Mouse (Mus musculus) v-Abl transformed pro-B cells (cell line): ENCODE data around the gene Unc5b.

Experiments used
- in situ Hi-C, 2 experiments: fragments of 400-800 bp; cut with MboI; formaldehyde crosslinking; loops; one replicate each; pipeline ENCODE4 v1.15.1; 2025; ENCODE audit not compliant: unreplicated experiment in 2 of 2

Unc5b gene

DNA sequence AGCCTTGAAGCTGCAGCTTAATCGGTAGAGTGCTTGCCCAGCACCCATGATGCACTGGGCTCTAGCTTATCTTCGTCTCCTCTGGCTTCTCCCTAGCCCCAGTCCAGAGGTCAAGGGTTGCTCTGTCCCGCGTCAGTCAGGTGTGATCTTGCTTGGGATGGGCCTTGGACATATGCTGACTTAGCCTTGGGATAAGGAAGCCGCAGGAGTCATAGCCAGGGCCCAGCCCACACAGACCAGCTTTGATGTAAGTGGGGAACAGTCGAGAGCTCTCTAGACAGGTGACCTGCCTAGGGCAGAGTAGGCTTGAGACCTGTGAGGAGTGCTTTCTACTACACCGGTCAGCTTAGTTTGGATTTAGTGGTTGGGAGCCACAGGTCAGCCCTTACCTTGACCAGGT is 64.0 kb downstream of the Unc5b start:
- in situ Hi-C loops = no loop called here

DNA sequence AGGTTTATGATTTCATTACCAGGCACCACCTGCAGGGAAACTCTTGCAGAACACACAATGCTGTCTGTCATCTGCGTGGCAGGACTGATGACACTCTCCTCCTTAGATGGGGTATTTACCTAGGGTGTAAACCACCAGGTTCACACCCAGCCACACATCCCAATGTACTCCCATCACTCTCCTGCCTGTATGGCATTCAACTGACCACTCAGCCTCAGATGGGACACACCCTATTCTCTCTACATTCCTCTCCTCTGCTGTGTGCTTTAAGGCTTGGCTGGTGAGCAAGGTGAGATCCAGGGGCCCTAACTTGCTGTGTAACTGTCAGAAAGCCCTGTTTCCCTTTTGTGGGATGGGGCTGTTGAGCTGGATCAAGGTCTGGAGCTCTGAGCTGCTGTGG is 69.3 kb downstream of the Unc5b start:
- in situ Hi-C loops = no loop called here

- in situ Hi-C loops = no loop called here
These were observed 71.0 kb downstream of the Unc5b start for GRCm38 (mm10) chr10:60760377-60760776.

GRCm38 (mm10) chr10:60756992-60757391 is 74.4 kb downstream of the Unc5b start:
- in situ Hi-C loops = loop anchor here (5.0 to 10.0 kb wide), 7 partner anchors 60 to 455 kb away; partner anchors contain the start of gene Cdh23 (in 1 of the 2)

DNA sequence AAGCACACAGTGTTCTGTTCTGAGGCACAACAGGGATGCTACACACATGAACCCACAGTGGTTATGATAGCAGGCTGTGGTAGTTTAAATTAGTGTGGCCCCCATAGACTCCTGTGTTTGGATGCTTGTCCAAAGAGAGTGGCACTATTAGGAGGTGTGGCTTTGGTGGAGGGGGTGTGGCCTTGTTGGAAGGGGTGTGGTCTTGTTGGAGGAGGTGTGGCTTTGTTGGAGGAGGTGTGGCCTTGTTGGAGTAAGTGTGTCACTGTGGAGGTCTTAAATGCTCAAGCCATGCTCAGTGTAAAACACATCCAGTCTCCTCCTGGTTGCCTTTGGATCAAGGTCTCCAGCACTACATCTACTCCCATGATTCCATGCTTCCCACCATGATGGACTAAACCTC is 75.2 kb downstream of the Unc5b start:
- in situ Hi-C loops = loop anchor here (5.0 to 10.0 kb wide), 7 partner anchors 59 to 454 kb away; partner anchors contain the start of gene Cdh23 (in 1 of the 2)

GRCm38 (mm10) chr10:60753941-60754340 is 77.4 kb downstream of the Unc5b start:
- in situ Hi-C loops = loop anchor here in 1 of 2 experiments (5.0 to 10.0 kb wide), 2 partner anchors 57 to 119 kb away; partner anchors contain the start of gene Cdh23

GRCm38 (mm10) chr10:60753261-60753660 is 78.1 kb downstream of the Unc5b start:
- in situ Hi-C loops = loop anchor here in 1 of 2 experiments (5.0 to 10.0 kb wide), 2 partner anchors 56 to 118 kb away; partner anchors contain the start of gene Cdh23

GRCm38 (mm10) chr10:60752040-60753020 is 79.1 kb downstream of the Unc5b start, which contains the start of gene Slc29a3:
TSS of gene Slc29a3 (minus strand) at chr10:60752794.
- in situ Hi-C loops = loop anchor here in 1 of 2 experiments (5.0 to 10.0 kb wide), 2 partner anchors 55 to 118 kb away; partner anchors contain the start of gene Cdh23

- in situ Hi-C loops = loop anchor here (5.0 to 25.0 kb wide), 4 partner anchors 463 to 863 kb away; no protein-coding TSS in a partner anchor
These were observed 83.6 kb downstream of the Unc5b start for GRCm38 (mm10) chr10:60747667-60748212.

GRCm38 (mm10) chr10:60746512-60746911 is 84.9 kb downstream of the Unc5b start:
- in situ Hi-C loops = loop anchor here (5.0 to 25.0 kb wide), 4 partner anchors 462 to 862 kb away; no protein-coding TSS in a partner anchor

- in situ Hi-C loops = loop anchor here (5.0 to 25.0 kb wide), 4 partner anchors 460 to 860 kb away; no protein-coding TSS in a partner anchor
These were observed 86.7 kb downstream of the Unc5b start for GRCm38 (mm10) chr10:60744543-60745290.

DNA sequence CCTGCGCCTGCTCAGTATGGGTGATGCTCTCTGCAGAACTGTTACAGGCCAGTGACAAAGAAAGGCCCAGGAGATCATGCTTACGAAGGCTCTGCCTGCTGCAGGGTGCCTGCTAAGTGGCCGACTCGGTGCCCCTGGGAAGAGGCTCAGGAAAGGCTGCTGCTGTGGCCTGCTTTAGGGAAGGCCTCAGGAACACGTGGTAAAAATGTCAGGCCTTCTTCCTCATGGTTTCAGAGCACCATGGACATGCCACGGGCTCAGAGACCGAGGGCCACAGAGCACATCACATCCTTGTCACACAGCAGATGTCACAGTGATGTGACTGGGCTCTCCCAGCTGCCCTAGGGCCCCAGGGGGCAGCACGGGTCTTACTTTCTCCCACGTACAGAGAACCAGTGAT is 87.7 kb downstream of the Unc5b start:
- in situ Hi-C loops = loop anchor here in 1 of 2 experiments (10.0 to 25.0 kb wide), 3 partner anchors 459 to 859 kb away; no protein-coding TSS in a partner anchor

GRCm38 (mm10) chr10:60742942-60743341 is 88.4 kb downstream of the Unc5b start:
- in situ Hi-C loops = loop anchor here in 1 of 2 experiments (10.0 to 25.0 kb wide), 3 partner anchors 458 to 858 kb away; no protein-coding TSS in a partner anchor

DNA sequence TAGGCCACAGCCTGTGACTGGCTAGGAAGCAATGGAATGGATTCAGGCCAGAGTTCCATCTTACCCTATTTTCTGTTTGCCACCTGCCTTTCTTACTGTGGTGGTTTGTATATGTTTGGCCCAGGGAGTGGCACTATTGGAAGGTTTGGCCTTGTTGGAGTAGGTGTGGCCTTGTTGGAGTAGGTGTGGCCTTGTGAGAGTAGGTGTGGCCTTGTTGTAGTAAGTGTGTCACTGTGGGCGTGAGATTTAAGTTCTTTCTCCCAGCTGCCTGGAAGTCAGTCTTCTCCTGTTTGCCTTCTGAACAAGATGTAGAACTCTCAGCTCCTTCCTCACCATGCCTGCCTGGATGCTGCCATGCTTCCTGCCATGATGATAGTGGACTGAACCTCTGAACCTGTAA is 89.1 kb downstream of the Unc5b start:
- in situ Hi-C loops = loop anchor here in 1 of 2 experiments (10.0 to 25.0 kb wide), 3 partner anchors 457 to 857 kb away; no protein-coding TSS in a partner anchor

- in situ Hi-C loops = loop anchor here in 1 of 2 experiments (10.0 to 25.0 kb wide), 3 partner anchors 457 to 857 kb away; no protein-coding TSS in a partner anchor
These were observed 89.9 kb downstream of the Unc5b start for GRCm38 (mm10) chr10:60741435-60741834.

DNA sequence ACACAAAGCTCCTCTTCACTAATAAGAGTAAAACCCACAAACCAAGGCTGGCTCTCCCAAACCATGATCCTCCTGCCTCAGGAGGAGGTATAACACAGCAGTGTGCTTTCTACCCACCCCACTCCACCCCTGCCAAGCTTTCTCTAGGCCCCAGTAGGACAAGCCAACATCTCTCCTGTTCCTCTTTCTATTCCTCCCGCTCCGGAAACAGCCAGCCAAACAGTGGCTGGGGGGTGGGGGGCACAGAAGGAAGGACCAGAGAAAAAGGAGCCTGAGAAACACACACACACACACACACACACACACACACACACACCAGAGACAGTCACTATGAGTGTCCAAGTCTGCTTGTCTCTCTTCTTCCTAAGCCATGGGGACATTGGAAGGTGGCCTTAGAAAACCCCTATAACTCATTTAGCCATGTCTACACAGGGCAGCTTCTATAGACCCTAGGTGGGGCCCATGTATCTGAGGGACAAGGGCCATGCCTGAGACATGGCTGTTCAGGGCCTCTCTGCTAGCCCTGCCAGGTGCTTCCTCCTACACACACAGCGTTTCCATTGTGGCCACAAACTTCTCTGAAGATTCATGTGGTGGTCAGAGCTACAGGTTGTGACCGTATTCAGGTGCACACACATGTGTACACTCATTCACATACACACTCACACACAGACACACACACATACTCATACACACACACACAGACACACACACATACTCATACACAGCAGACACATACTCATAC is 91.6 kb downstream of the Unc5b start:
- in situ Hi-C loops = loop anchor here in 1 of 2 experiments (10.0 to 25.0 kb wide), 3 partner anchors 455 to 855 kb away; no protein-coding TSS in a partner anchor

- in situ Hi-C loops = loop anchor here in 1 of 2 experiments (25.0 kb wide), 1 partner anchor 601 kb away; no protein-coding TSS in a partner anchor
These were observed 93.3 kb downstream of the Unc5b start for GRCm38 (mm10) chr10:60737886-60738640.

DNA sequence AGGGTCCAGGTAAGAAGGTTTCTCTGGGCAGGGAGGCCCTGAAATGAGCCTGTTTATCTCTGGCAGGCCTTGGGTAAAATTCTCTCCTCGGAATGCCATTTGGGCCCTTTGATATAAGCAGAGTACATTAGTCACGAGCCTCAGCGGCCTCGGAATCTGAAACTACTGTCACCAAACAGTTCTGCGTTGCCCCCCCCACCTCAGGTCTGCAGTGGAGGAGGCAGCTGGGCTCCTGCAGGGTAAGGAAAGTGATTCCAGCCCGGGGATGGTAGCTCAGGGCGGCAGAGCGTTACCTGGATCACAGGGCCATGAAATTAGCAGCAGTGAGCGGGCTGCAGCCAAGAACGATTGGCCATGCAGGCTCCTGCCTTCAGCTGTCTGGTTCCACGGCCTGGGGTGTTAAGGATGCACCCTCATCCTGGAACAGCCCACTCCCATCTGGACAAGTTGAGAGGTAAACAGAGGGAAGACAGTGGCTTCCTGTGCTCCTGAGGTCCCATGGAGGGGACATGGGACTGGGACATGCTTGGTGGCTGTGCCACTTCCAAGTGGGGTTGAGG is 94.1 kb downstream of the Unc5b start:
- in situ Hi-C loops = loop anchor here in 1 of 2 experiments (25.0 kb wide), 1 partner anchor 600 kb away; no protein-coding TSS in a partner anchor
